Mouse (Mus musculus) inflammation-experienced regulatory T-cells, adult 6 months (primary cell): ENCODE data around the gene Sord. TPM values are rescaled to one million over a fixed set of nuclear protein-coding genes. Genes with fewer than 3 reads are reported as not detected.
A peak's percentile ranks its signal among the peaks of the same experiment; 100 is the strongest.
"Not testable (repeated sequence)": the region's sequence is repeated elsewhere in the genome, so short reads cannot be mapped to it uniquely, and the experiment has no call there.

Experiments
- ATAC-seq: one replicate; pipeline ENCODE4 v1.8.0; 2017
- polyA plus RNA-seq, 3 experiments: library from polyadenylated mRNA; unstranded; fragments of 100-300 nt; shearing (Covaris generic); gene quantifications; one replicate each; pipeline ENCODE4 v1.2.1; 2017

Sord gene
- polyA plus RNA-seq = 1 to 10 TPM; 3.5 to 8.4 (median 4.3) TPM

DNA sequence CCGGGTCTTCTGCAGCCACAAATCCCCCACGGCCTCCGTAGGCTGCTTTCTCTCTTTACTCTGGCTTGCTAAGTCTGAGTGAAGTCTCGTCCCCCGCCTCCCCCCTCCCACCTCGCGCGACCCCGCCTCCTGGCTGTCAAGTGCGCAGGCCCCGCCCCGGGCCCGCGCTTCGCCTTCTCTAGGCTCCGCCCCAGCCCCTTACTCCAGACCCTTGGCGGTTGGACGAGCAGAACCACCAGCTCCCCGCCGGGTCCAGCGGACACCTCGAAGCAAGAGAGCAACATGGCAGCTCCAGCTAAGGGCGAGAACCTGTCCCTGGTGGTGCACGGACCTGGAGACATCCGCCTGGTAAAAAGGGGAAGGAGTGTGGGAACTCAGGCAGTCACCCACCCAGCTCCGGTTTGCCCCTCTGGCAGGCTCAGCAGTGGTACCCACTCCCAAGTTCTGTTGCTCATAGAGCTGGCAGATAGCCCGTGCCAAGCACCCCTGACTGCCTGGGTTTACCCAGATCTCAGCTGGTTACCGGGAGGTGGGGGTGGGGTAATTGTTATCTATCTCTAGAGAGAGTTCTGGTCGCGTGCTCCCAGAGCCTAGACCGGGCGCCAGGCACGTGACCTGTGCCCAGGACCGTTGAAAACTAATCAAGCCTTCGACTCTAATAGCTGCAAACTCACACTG lies at the start of gene Sord:
Gene Sord, plus strand, starts transcription at position 139 of the 678 bp plus-strand sequence.
- peak; percentile 81 for ATAC-seq

DNA sequence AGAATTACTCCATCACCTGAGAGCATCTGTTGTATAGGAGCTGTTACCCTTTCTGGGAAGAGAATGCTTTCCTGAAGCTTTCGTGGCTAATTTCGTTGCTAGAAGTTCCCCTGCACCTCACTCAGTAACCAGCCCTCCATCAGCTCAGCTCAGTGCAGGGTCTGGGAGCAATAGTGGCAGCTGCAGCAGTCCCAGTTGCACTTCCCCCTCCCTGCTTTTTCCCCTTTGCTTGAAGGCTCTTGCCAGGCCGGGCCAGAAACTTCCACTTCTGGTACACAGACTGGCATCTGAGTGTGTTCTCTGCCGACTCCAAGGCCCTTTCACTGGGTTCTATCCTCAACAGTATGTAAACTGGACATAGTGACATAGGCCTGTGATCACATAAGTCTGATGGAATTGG lies 49.5 kb upstream of the Sord start:
- no peak for ATAC-seq

DNA sequence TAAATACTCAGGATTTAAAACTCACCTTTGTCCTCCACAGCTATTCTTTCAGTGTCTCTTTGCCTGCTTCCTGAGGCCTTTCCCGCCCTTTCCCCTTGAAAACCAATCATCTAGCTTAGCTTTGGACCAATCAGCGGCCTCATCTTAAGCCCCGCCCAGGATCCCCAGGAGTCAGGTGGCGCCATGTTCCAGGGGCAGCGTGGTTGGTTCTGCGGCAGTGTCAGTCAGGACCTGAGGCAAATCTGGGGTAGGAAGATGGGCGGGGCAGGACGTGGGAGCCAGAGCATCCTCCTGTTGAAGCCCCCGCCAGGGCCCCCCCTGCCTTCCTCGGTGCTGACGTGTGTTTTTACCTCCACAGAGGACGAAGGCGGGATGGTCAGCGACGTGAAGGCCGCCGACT lies 48.4 kb upstream of the Sord start, which contains the start of the genes Patl2 and Terb2:
Gene Patl2, minus strand, starts transcription at position 84 of the 400 bp plus-strand sequence.
Gene Terb2, plus strand, starts transcription at position 167 of the 400 bp plus-strand sequence.
- no peak for ATAC-seq

DNA sequence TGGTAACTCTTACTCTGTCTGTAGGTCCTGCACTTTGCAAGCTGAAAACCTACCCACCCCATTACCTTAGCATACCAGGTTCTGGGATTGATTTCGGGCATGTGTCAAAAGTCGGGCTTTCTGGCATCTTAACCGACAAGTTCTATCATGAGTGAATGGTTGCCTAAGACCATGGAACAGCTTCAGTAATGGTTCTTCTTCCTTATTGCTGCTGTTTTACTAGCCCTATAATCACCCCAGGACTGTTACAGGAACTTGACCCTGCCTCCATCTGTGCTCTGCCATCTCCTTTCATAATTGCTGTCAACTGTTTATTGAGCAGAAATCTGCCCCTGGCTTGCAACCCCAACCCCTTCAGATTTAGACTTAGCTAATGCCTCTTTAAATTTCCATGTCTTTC lies 47.8 kb upstream of the Sord start:
- ATAC-seq = no peak

DNA sequence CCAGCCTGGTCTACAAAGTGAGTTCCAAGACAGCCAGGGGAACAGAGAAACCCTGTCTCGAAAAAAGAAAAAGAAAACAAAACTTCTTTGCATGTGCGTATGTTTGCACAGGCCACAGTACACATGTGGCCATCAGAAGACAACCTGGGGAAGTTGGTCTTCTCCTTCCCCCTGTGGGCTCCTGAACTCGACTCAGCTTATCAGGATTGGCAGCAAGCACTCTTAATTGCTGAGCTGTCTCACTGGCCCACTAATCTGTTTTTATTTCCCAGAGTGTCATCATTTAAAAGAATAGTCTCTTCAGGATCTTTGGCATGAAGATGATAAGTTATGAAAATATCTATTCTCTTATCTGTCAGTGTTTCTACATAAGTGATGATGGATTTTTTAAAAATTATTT lies 42.7 kb upstream of the Sord start:
- no peak for ATAC-seq

DNA sequence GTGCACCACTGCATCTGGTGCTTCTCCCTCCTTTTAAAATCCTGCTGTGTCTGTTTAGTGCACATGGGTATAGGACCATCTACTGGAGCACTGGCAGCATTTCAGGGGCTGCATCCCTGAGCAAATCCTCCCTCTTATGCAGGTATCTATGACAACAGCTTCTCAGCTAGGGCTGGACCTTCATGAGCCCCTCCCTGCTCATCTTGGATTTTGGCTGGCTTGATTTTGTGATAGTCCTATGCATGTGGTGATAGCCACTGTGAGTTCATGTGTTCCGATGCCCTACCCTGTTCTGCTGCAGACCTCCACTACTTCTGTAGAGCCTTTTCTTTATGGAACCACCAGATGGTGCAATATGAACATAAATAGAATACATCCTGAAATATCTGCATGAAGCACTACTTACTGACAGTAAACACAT lies 40.0 kb upstream of the Sord start:
- peak; percentile 64 for ATAC-seq

DNA sequence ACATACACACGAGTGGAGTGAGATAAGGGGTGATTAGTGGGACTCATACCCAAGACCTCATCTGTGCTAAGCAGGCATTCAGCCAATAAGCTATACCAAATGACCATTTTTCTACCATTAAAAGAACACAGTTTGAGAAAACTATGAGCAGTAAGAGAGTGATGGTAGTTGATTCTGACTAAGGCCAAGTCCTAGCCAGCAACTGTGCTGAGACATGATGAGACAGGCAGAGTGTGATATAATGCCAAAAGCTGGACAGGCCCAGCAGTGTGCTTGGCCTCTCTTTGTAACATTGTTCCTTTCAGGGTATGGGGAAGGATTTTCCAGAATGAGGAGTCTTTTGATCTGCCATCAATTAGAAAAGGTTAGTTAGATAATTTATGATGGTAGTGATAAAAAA lies 33.0 kb upstream of the Sord start:
- ATAC-seq = no peak

DNA sequence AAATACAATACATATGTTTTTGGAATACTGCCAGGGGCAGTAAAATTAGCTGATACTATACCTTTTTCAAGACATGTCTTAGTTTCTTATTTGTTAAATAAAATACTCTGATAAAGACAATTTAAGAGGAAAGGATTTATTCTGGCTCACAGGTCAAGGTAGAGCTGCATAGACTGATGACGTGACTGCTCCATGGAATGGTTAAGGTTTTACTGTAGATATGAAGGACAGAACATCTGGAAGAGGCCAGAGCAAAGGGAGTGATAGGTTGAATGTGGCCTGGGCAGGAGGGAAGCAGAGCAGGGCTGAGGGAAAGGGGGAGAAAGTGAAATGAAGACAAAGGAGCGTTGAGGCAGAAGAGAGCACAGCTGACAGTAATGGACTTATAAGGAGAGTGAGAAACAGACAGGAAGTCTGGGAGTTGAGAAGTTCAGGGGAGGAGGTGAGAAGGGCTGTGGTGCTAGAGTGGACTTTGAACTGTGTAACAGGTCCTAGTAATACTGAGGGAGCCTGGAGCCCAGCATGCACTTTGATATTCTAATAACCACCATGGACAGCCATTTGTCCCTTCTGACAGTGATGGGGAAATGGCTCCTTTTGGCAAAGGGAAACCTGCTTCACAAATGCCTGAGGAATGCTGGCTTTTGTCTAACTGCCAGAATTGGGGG lies 28.0 kb upstream of the Sord start:
- ATAC-seq = no peak

DNA sequence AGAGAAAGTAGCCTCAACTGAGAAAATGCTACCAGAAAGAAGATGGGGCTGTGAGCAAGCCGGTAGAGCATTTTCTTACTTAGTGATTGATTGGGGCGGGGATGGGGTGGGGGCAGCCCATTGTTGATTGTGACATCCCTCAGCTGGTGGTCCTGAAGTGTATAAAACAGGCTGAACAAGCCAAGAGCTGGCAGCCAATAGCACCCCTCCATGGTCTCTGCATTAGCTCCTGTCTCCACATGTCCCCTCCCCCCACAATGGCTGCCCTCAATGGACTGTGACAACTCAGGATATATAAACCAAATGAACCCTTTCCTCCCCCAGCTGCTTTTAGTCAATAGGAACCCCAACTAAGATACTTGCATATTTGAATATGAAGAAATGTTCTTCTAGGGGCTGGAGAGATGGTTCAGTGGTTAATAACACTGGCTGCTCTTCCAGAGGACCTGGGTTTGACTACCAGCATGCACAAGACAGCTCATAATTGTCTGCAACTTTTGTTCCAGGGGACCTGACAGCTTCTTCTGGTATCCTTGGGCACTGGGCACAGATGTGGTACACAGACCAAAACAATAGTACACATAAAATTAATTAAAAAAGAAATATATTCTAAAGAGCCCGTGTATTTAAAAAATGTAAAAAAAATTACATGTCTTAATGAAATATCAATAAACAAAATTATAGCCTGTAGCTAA lies 23.9 kb upstream of the Sord start:
- ATAC-seq = no peak

DNA sequence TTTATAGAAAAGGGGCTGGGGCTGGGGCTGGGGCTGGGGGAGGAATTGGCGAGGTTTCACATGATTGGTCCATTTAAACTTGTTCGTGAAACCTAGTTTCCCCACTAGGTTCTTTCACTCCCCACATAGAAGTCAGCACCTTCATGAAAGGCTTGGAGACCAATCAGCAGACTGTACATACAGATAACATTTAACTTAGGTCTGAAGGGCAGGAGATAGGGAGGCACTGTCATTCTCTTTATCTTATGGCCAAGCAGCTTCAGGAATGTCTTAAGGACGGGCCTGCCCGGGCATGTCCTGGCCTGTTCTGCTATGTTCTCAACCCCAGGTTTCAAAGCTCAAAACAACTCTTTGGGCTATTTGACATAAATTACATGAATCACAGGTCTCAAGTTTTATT lies 17.5 kb upstream of the Sord start:
- ATAC-seq = not testable (repeated sequence)

DNA sequence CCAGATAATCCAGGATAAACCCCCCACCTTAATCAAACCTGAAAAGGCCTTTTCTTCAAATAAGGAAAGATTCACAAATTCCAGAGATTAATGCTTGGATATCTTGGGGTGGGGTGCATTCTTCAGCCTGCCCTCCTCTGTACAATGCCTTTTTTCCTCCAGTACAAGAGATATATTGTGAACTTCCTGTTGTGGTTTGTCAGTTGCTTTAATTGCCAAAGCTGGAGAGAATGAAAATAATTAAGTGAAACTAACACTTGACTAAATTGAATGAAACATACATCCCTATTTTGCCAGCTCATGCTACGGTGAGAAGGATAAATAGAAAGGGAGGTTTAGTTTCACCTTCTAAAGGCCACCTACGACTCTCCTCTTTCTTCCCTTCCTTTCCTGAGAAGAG lies 16.3 kb upstream of the Sord start:
- no peak for ATAC-seq

DNA sequence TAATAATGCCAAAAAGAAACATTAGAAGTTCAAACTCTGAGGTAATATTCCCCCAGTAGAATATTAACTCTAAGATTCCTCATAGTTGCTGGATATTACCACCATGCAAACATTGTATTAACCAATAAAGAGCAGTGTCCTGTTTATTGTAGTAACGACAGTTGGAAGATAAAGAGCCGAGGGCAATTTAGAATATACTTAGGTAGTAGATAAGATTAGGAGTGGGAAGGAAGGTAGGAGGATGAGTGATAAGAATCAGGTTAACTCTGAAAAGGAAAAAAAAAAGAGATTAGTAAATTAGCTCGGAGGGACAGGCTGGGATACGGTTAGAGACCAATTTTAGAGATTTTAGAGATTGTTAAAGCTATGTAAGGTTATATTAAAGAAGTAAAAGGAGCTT lies 13.2 kb upstream of the Sord start:
- no peak for ATAC-seq

DNA sequence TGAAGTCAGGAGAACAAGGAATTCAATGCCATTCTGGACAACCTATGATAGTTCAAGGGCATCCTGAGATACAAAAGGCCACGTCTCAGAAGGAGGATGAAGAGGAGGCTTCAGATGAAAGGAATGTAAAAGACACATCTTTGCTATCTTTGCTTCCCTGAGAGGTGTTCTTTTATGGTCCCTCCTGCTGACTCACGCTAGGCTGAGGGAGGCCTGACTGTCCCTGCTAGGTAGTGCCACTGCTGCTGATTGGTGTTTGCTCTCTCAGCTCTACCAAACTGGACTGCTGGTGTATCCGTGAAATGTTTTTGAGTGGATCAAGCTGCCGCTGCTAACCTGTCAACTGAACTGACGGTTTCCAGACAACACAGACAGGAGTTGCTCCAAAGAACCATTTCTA lies 12.8 kb upstream of the Sord start:
- ATAC-seq = no peak

DNA sequence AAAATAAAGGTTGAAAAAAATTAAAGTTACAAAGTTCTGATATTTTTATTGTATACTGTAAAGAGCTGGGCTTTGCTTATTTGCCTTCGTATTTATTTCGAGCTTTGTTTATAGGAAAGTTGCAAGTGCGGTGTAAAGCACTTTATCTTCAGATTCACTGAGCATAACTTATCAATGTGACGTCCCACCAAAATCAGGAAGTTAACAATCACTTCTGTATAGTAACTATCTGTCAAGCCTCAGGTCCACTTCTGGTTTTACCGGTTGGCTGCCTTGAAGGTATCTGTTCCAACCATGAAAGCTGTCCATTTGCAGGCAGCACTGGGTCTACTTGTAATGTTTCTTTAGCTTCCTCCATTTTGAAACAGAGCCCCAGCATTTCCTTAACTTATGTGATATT lies 12.3 kb upstream of the Sord start:
- no peak for ATAC-seq

DNA sequence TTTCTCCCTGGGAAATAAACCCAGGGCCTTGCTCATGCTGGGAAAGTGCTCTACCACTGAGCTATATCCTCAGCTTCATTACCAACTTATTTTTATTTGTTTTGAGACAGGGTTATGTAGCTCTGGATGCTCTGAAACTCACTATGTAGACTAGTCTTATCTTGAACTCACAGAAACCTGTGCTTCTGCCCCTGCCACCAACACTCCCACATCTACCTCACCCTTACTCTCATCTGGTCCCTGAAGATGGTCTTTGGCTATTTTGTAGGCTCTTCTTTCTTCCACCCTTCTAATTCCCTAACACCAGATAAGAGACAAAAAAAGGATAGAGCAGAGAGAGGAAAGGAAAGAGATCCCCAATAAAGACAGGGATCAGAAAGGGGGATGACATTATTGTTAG lies 10.9 kb upstream of the Sord start:
- no peak for ATAC-seq

DNA sequence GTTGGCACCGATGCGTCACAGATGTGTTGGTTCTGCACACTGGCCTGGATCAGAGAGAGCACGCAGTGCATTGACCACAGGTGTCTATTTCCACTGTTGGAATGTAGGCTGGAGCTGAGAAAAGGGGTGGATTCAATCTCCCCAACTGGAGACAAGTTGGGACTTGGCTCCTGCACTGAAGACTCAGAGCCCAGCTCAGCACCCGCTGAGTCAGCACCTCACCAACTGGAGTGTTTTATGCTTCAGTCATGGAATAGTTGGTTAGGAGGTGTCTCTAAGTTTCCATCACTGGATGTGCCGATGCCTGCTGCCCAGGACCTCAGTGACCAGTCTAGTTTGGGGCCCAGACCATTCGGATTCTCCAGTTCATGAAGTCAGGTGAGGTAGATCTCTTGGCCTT lies 4.2 kb upstream of the Sord start:
- no peak for ATAC-seq

DNA sequence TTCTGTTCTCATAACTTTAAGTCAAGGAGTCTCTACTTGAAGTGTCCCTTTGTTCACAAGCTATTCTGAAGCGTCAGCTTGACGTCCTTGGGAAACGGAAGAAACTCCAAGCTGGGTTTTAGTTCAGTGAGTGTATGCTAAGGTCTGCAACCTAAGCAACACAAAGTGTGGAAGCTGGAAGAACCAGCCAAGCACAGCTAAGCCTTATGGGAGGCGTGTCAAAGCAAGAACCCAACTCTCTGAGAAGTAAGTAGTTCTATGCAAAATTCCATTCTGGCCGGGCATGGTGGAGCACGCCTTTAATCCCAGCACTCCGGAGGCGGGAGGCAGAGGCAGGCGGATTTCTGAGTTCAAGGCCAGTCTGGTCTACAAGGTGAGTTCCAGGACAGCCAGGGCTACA lies 2.9 kb upstream of the Sord start:
- ATAC-seq = no peak

DNA sequence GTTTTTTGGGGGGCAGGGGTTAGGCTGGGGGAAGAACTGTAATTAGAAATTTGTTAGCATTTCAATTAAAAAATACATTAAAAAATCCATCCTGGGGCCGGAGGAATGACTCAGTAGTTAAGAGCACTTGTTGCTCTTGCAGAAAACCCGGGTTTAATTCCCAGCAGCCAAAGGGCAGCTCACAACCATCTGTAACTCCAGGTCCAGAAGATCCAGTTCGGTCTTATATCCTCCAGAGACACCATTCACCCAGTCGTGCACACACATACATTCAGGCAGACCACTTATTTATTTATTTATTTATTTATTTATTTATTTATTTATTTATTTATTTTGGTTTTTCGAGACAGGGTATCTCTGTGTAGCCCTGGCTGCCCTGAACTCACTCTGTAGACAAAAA lies 1.2 kb upstream of the Sord start:
- no peak for ATAC-seq

DNA sequence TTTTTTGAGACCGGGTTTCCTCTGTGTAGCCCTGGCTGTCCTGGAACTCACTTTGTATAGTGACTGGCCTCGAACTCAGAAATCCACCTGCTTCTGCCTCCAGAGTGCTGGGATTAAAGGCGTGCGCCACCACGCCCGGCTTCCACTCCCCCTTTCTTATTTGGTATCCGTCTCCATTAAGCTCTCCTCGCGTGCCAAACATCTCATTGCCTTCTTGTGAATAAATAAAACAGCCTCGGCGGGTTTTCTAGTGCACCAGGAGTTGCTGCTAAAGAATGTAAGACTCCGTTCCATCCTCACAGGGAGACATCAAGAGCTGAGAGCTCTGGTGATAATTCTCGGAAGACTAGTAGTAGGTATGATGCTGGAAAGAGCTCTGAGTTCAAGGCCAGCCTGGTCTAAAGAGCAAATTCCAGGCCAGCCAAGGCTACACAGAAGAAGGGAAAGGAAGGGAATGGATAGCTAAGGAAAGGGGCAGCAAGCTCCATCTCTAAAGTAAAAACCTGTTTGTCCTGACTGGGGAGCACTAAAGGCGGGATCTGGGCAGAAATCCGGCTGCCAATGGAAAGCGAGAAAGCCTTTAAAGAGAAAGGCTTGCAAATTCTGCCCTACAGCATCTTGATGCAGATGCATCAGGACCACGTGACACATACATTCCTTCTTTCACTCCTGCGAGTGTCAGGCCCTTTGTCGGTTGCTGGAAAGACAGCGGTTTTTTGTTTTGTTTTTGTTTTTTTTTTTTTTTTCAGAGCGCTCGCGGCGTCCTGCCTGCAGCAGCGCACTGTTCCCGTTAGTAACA lies 591 bp upstream of the Sord start:
- peak; percentile 50 for ATAC-seq

DNA sequence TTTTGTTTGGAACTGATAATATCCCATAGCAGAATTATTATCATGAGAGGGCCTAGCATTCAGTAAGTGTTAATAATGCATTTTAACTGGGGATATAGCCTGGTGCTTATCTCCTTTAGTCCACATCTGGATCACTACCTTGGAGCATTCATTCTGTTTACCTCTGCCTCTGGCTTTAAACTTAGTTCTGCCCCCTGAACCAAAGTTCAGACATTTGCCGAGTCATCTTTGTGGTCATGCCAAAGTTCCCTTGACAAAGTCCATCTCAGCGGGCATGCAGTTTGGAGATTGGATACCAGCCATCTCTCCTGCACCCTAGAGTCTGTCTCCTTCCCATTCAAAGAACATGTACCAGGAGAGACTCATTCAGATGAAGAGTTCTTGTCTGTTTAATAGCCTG lies 876 bp downstream of the Sord start:
- no peak for ATAC-seq

DNA sequence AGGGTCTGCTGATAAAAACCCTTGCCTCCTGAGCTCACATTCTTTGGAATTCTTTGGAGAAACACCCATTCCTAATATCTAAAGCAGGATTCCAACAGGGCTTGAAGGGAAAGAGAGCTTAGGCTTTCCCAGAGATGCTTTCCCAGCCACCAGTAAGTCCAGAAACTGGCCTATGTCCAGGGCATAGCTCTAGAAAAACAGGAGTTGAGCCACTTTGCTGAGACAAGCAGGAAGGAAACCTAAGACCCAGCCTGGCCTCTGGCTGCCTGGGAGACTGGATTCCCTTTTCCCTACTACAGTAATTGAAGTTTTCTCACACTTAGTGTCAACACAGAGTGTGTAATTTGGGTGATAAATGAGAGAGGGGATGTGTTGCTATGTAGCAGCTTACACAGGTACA lies 1.8 kb downstream of the Sord start:
- ATAC-seq = no peak

DNA sequence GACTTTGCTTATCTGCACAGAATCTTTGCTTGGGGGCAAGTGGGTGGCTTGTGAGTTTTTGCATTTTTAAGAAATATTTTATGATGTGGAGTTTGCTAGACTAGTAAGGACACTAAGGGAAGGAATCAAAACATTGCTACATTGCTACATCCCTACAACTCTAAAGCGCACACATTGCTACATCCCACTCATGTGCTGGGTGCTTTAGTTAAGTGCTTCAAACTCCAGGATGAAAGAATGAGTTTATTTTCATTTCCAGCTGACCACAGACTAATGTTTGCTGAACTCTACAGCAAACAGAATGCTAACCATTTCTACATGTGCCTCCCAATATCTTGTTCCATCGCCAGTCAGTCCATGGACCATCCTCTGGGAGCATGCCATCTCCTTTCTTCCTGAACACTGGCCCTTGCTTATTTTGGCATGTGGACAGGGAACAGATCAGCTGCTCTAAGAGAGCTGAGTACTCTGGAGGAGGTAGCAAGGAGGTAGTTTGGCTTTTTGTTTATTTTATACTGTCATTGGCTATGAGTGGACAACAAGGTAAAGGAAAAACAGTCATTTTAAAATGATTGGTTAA lies 3.4 kb downstream of the Sord start:
- no peak for ATAC-seq

DNA sequence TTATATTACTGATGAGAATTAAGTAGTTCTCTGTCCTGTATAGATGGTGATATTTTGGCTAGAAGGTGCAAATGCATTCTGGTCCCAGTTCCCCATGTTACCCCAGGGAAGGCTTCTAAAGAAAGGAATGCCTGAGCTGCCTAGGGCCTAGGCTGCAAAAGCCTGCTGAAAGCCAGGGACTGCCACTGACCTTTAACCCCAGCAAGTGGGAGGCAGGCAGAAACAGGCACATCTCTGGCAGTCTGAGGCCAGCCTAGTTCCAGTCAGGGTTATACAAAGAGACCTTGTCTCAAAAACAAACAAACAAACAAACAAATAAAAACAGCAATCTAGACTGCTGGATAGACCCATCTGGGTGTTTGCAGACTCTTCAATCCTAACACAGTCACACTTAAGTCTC lies 6.2 kb downstream of the Sord start:
- no peak for ATAC-seq
